Mouse (Mus musculus): Measurements from ENCODE around the gene Trp53tg5.

- TF ChIP-seq CTCF (IDR thresholded peaks at IDR 0.05; ENCODE audit: borderline replicate concordance, insufficient read depth, low read length) (no peak), POLR2A (IDR thresholded peaks at IDR 0.05; ENCODE audit: low read depth, low read length) (no peak)
These were observed 48.1 kb downstream of the Trp53tg5 start for GRCm38 (mm10) chr2:164425401-164425800.

All from embryonic fibroblast, embryonic 13.5 days (primary cell).